Mouse (Mus musculus): ENCODE data around the gene Stmn3.

DNA sequence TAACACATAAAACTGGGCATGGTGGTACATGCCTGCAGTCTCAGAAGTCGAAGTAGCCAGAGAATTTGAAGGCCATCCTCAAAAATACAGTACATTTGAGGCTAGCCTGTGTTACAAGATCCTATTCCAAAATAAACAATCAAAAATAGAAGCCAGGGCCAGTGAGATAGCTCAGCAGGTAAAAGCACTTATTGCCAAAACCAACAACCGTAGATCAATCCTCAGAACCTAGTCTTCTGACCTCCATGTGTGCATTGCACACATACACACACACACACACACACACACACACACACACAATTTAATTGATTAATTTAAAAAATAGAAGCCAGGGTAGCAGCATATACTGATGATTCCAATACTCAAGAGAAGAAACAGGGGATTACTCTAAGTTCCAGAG, 47.5 kb downstream of the Stmn3 start:
- no peak for TF ChIP-seq CTCF (IDR thresholded peaks at IDR 0.05; ENCODE audit: control insufficient read depth, insufficient read depth, insufficient replicate concordance, low read depth, low read length)
- no peak for TF ChIP-seq POLR2A (IDR thresholded peaks at IDR 0.05; ENCODE audit: control insufficient read depth, low read depth, low read length)

All from testis, adult 2 months (tissue).